Mouse (Mus musculus): Measurements from ENCODE around the gene Tfb2m.

GRCm38 (mm10) chr1:179492908-179493307 lies 53.2 kb downstream of the Tfb2m start:
- TF ChIP-seq USF1 (IDR thresholded peaks at IDR 0.05; ENCODE audit: low read depth, low read length): no peak
- TF ChIP-seq SMC3 (IDR thresholded peaks at IDR 0.05; ENCODE audit: low read depth, low read length): no peak
- TF ChIP-seq MXI1 (IDR thresholded peaks at IDR 0.05; ENCODE audit: low read depth, low read length): no peak
- no peak for TF ChIP-seq CTCF (conservative IDR thresholded peaks at IDR 0.05 in 1 of 2, IDR thresholded peaks at IDR 0.05 in 1 of 2; ENCODE audit: low read depth in 2 of 2, low read length in 2 of 2)
- no peak for TF ChIP-seq RCOR1 (conservative IDR thresholded peaks at IDR 0.05; ENCODE audit: low read depth, low read length)
- no peak for TF ChIP-seq EP300 (IDR thresholded peaks at IDR 0.05; ENCODE audit: low read length)
- TF ChIP-seq GABPA (IDR thresholded peaks at IDR 0.05; ENCODE audit: insufficient replicate concordance, low read depth, low read length): no peak
- TF ChIP-seq ZNF384 (IDR thresholded peaks at IDR 0.05; ENCODE audit: low read depth, low read length): no peak
- no peak for TF ChIP-seq KAT2A (IDR thresholded peaks at IDR 0.05; ENCODE audit: insufficient replicate concordance, low read length)
- no peak for TF ChIP-seq BHLHE40 (IDR thresholded peaks at IDR 0.05; ENCODE audit: low read depth, low read length)
- TF ChIP-seq MAX (IDR thresholded peaks at IDR 0.05; ENCODE audit: low read length): no peak

Measured in CH12.LX (cell line).